Mouse (Mus musculus) thymus, postnatal 4 days (tissue): ENCODE measurements around the gene Smad1.
"Not testable (repeated sequence)": the region's sequence is repeated elsewhere in the genome, so short reads cannot be mapped to it uniquely, and the experiment has no call there.

Experiments used
- DNase-seq: peaks from one replicate; pipeline ENCODE4 v3.0.0; 2021

Gene Smad1

DNA sequence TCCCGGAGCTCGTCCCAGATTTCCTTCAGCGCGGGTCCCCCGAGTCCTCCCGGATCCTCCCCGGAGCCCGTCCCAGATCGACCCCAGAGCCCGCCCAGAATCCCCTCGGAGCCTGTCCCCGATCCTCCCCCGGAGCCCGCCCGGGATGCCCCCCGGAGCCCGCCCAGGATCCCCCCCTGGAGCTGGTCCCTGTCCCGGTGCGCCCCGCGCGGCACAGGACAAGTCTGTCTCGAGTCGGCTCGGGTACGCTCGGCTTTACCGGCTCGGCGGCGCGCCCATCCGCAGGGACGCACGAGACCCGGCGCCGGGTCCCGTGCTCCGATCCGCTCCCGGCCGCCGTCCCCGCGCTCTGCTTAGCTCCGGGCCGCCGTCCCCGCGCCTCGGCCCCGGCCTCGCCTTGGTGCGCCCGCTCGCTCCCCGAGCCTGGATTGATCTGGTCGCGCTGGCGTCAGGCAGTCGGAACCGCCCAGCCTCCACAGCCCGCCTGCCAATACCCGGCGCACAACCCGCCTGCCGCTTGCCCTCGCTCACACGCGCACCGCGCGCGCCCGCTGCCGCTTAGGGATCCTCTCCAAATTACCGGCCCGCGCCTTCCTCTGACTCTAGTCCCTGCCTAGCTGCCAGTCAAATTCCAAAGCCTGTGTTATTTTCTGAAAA lies at the start of gene Smad1:
Smad1 (minus strand) TSS at position 525 of the 657 bp plus-strand sequence.
- peak; percentile 88 for DNase-seq

DNA sequence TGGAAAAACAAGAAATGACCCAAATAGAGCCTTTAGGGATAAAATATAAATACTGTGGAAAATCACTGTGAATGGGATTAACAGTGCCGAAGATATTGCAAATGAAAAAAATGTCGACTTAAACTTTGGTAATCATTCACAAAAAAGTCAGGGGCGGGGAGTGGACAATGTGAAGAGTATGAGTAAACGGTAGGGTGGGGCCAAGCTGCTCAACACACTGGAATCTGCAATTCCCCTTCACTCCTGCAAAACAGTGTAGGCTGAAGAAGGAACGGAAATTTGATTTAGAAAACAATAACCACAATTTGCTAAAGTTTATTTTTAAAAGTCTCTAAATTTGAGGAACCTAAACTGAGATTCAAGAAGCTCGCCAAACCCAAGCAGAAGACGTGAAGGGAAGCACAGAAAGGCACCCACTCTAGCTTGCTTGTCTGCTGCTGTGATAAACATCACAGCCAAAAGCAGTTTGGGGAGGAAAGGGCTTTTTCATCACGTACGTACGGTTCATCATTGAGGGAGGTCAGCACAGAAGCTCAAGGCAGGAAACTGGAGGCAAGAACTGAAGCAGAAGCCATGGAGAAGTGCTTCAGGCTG lies 48.0 kb upstream of the Smad1 start:
- DNase-seq, result no peak

DNA sequence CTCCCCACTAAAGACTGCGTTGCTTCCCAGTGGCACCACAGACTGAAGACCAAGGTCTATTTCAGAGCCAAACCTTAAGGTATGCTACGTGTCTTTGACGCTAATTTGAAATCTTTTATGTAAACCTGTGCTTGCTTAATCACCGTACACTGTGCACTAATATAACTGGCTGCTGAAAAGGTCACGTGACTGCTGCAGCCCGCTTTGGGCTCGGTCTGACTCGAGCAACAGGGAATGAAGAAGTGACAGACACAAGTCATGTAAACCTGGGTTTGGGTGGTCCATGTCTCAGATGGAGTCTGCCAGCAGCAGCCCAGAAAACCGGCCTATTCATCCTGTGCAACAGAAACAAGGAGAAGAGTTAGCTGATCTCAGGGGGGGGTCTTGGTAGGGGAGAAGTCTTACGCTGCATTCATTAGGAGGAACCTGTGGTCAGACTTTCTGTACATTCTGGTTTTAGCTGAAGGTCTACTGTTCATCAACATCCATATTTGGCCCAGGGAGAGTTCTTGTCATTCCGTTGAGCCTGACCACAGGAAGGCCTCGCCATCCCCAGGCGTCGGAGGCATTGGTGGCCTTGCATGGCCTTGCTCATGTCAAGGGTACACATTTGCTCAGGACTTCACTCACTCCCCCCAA lies 44.3 kb upstream of the Smad1 start:
- no peak for DNase-seq

DNA sequence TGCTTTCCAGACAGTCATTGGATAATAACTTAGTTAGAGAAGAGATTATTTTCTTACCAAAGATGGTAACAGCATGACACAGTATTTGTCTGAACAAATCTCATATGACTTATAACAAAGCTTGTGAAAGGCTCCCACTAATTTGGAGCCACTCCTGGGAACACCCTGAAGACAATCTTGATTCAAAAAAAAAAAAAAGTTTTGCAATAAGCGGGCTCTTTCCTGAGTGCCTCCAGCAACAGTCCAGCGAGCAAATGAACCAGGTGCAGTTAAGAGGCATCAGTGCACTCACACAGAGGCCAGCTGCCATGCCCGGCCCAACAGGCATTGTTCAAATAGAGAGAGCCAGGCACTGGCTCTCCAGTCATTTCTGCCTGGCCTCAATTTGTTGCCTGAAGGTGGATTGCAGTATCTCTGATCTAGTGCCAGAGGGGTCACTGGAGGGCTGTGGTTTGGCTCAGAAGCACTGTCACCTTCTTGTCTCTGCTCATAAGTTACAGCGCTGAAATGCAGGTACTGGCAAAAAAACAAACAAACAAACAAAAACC lies 34.7 kb upstream of the Smad1 start:
- no peak for DNase-seq

DNA sequence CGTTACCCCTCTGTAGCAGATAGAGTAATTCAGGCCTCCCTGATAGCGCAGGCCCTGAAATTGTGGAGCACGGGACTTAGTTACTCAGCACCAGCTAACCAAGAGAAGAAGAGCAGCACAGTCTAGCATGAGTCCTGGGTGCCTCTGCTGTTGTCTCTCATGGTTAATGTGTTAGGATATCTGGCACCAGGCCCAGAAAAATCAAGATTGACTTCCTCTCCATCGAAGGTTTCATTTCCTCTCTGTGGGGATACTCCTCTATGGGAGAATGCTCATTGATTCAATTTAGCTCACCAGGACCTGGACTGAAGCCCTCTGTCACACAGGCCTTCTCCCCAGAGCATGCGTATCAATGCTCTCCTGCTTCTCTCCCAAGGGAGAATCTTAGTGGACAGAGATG lies 15.6 kb upstream of the Smad1 start:
- no peak for DNase-seq

DNA sequence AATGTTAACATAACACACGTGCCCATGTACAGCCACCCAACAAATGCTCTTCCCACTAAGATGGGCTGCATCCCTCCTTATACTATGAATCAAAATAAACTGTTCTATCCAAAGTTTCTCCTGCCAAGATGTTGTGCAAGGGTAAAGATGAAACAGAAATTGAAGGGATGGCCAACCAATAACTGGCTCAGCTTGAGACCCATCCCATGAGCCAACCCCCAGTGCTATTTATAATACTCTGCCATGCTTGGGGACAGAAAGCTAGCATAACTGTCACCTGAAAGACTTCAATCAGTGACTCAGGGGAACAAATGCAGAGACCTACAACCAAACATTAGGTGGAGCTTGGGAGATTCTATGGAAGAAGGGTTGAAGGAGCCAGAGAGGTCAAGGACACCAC lies 11.2 kb upstream of the Smad1 start:
- DNase-seq, result no peak

DNA sequence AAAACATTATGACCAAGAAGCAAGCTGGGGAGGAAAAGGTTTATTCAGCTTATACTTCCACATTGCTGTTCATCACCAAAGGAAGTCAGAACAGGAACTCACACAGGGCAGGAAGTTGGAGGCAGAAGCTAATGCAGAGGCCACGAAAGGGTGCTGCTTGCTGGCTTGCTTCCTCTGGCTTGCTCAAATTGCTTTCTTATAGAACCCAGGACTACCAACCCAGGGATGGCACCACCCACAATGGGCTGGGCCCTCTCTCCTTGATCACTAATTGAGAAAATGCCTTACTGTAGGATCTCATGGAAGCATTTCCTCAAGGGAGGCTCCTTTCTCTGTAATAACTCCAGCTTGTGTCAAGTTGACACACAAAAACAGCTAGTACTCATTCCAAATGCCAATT lies 8.0 kb upstream of the Smad1 start:
- DNase-seq, result not testable (repeated sequence)

DNA sequence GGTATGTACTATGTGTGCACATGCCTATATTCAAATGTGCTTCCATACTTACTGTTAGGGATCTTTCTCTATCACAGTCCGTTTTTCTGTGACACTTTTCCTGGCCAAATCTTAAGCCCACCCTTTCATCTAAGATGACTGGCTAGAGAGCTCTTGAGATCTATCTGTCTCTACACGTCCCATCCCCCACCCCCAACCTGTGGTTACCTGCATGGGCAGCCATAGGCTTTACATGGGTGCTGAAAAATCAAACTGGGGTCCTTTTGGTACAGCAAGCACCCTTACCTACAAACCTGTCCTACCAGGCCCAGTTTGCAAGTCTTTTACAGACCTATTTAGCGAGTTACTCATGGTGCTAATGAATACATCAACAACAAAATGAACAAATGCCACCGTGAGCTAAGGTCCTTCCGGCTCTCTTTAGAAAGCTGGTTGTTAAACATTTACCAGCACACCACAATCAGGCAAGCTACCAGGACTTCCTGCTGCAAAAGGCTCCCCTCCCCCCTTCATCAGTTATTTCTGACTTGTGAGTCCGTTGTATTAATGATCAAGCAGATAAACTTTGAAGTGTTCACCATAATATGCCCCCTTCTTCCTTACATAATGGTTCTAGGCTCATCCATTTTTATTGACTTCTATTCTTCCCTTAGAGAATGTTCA lies 5.7 kb upstream of the Smad1 start:
- DNase-seq, result no peak

DNA sequence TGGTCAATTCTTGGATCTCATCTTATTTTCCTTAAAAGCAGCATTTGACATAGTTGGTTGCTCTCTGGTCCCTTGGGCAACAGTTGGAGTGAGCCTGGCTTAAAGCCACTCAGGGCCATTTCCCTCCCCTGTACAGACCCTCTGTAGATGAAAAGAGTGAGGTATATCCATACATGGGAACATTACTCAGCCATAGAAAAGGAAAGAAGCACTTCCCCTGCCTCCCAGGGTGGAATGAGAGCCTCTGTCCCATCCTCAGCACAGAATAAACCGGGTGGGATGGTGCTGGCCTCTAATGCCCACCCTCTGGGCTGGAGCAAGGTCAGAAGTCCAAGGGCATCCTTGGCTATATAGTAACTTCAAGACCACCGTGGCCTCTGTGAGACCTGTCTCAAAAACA lies 1.4 kb upstream of the Smad1 start:
- no peak for DNase-seq

DNA sequence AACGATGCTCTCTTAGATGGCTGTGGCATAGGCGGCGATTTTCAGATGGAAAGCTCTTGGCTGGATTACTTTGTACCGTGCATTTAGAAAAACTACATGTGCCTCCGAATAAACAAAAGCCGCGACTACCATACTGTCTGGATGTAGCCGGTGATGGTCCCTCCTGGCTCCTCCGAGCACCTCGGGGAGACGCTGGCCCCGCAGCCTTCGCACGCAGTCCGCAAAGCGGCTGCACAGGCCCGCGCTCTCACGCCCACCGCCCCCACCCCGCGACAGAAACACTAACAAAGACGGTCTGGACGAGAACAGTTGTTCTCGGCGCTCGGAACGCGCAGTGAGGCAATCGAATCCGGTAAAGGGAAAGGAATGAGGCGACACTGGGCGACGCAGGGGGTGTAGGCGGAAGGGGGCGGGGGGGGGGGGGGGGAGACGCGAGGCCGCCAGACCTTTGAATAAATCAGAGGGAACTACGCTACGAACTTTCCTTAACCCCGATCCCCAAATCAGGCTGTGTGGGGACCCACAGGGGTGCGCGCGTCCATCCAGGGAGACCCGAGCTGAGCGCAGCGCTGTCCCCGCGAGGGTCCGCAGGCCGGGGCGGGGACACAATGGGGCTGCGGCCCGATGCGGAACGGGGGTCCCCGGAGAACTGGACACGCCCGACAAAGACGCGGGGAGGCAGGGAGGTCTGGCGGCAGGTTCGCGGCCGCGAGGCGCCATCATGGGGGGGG lies 902 bp downstream of the Smad1 start:
- DNase-seq, result peak; percentile 66

DNA sequence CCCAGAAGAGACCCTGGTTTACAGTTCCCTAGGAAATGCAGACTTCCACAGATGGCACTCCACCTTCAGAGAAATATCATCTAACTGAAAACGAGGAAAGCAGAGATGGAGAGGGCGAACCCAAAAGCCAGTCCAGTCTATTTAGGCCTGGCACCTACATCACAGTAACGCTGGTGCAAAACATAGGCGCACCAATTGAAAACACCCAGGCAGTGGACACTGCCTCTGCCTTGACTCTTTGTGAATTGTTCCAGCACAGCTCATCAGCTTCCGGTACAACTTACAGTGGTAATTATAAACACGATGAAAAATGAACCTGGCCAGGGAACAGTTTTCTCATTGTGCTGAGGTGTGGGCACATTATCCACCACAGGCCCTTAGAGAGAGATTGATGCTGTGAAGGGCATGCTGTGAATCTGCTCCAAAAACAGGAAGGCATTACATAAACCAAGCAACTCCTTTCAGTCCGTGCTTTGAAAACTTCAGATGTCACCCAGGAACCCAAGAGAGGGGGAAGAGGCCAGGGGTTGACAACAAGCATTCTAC lies 1.5 kb downstream of the Smad1 start:
- no peak for DNase-seq

DNA sequence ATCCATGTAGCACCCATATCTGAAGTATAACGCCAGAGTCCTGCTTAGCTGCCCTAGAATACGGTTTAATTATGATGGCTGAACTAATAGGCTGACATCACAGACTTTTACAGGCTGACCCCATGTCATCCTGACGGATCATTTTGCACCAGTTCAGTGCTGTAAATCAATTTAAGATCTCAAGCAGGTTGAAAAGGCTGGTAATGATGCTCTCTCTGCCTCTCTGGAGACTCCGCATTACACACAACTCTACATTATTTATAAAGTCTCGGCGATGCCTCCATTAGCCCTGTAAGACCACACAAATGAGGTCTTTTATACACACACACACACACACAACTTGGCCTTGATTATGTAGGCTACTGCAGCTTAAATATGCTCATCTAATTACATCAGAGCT lies 2.4 kb downstream of the Smad1 start:
- DNase-seq, result no peak

DNA sequence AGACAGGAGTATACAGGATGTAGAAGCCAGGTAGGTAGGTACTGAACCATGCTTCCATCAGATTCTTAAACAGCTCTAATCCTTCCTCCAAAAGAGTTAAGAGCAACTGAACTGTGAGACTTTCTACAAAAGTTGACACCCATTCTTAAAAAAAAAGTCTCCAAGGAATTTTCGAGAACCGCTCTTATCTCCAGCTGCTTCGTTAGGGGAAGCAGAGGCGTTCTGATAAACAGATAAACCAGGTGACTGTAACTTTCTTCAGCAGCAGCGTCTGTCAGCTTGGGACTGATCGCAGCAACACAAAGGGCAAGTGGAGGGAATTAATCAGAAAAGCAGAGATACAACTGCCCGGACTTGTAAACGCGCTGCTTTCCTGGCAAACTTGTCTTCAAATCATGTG lies 5.3 kb downstream of the Smad1 start:
- no peak for DNase-seq

DNA sequence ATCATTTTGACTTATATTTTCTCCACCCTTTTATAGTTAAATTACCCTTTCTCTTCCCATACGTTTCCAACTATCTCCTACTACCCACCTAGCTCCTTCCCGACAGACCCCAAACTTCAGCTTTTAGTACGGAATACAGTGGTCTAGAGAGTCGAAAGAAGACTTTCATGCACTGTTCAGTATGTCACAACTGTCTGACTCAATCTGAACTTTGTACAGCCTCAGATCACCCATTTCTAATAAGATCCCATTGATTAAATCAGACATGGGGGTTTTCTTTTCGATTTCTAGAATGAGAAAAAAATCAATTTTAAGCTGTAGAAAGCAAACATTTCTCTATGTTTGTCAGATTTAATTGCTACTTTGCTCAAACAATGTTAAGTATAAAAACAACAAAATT lies 6.1 kb downstream of the Smad1 start:
- no peak for DNase-seq

DNA sequence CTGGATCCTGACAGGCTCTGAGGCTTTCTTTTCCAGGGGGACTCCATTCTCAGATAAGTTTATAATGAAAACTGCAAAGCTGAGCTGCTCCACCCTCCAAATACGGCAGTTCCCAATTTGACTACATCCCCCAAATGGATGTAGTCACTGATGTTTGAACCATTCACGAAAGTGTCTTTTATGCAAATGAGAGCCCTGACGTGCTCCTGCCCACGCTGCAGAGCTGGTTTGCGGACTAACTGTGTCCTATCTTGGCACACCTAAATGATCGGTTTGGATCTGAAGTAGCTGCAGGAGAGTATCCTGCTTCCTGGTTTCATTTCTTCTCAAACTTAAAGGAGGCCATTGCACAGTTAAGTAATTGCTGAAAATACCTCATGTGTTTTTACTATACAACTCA lies 6.7 kb downstream of the Smad1 start:
- no peak for DNase-seq

DNA sequence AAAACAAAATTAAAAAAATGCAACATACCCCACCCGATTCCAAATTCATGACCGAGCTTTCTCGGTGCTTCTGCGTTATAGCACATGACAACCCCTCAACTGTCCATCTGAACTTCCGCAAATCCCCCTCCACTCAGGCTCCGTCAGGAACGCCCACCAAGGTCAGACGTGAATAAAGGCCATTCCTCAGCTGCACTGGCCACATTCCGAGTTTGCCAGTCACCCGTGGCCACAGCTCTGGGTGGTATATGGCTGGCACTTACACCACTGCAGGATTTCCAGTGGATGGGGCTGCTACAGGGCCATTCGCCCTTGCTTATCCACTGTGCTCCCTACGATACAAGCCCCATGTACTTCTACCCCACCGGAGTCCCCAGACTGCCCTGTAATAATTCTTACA lies 7.9 kb downstream of the Smad1 start:
- no peak for DNase-seq

DNA sequence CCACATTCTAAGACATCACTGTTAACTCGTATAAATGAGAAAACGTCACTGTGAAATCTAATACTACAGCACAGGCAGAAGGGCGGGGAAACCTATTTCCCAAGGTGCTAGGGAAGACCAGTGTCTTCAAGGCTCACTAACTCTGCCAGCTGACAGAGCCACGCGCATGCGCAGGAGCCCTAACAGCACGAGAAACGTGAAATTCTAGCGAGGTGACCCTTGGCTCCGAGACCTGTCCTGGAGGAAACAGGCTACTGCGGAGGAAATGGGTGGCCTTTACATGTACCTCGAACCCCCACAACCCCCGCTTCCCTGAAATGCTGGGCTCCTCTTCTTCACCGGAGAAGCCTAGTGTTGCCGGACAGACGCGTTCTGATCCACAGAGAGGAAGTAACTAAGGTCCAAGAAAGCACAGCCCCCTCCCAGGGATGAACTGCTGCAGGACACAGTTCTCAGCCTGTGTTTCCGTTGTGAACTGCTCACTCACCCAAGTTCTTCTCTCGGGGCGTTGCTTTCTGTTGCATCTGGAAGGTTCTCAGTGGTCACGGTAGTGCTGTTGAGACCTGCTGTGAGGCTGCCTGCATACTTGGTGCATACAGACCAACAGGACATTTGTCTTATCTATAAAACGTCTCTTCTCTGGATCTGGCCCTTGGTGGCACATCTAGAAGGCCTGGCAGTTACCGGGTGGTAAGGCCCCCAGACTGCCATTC lies 10.1 kb downstream of the Smad1 start:
- DNase-seq, result no peak

DNA sequence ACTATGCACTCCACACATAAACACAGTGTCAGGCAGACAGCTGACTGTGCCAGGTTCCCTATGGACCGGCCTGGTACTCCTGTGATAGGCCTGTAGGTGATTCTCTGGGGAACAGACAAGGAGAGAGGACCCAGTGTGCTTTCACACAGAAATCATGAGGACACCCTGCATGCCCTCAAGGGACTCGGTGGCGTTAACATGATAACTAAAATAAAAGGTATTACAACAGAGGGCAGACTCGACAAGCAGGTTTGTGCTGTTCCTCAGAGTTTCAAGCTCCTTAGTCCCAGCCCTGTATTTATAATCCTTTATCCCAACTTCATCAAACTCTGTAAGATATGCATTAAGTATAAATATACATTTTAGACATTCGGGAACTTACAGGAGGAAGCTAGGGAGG lies 12.5 kb downstream of the Smad1 start:
- no peak for DNase-seq

DNA sequence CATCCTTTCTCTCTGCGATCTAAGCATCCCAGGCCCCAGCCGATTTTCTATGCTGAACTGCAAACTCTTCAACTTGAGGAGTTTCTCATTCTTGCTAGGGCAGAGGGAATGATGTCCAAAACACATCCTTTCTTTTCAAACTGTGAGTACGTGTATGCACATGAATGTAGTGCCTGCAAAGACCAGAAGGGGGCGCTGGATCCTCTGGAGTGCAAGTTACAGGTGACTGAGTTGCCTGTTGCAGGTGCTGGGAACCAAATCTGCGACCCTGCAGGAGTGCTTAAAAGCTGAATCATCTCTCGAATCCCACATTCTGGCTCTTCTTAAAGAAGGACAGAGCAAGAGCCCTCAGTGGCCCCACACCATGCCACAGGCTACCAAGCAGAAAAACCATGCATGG lies 13.0 kb downstream of the Smad1 start:
- peak; percentile 48 for DNase-seq

DNA sequence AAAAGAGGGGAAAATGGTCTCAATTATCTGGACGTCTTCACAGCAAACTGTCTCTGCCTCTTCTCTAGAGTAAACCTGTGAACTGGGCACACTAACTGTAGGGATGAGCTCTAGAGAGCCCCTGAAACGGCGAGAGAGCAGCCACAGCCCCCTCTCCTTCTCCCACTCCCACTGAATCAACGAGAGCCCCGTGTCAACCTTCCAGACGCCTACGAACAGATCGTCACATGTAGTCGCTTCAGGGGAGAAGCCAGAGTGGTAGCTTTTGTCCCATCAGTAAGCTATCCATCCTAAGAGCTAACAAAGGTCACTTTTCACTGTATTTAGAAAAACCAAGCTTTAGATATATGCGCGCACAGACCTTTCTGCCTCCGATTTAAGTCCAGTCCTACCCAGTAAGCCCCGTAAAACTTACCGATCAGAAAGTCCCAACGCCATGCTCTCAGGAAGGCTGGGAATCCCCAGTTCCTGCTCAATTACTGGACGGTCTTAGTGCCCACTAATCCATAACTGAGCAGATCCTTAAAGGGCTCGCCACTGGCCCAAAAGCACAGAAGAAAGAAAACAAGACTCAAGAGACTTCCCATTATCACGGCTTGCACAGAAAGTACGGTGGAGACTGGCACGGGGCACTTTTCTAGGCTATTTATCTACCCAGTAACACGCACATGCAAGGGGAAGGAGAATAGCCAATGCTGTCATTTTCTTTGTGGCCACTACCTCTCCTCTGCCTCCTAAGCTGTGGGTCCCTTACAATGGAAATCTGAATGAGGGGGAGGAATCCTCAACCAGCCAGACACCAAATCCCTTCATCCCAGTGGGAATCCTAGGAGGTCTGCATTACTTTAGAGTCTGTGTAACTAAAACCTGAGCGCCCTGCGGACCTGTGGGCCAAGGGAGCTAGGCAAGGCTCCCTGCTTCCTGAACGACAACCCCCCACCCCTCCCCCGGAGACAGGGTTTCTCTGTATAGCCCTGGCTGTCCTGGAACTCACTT lies 14.7 kb downstream of the Smad1 start:
- DNase-seq, result no peak

DNA sequence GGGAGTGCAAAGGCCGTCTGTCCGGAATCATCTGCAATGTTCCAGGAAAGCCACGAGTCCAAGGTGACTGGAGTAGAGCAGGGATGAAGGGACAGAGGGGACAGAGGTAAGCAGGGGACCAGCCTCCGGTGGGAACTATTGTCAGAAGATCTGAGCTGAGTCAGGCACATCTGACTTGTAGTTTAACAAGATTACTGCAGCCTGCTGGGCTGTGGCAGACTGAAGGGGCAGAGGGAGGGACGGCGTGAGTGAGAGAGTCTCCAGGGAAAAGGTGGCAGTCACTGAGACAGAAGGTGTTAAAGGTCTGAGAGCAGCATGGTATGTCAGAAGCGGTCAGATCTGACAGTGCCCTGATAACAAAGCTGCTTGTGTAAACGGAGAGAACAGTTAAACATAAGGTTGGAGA lies 16.5 kb downstream of the Smad1 start:
- DNase-seq, result no peak
